Mouse (Mus musculus): ENCODE measurements around the gene Hoxa7.

DNA sequence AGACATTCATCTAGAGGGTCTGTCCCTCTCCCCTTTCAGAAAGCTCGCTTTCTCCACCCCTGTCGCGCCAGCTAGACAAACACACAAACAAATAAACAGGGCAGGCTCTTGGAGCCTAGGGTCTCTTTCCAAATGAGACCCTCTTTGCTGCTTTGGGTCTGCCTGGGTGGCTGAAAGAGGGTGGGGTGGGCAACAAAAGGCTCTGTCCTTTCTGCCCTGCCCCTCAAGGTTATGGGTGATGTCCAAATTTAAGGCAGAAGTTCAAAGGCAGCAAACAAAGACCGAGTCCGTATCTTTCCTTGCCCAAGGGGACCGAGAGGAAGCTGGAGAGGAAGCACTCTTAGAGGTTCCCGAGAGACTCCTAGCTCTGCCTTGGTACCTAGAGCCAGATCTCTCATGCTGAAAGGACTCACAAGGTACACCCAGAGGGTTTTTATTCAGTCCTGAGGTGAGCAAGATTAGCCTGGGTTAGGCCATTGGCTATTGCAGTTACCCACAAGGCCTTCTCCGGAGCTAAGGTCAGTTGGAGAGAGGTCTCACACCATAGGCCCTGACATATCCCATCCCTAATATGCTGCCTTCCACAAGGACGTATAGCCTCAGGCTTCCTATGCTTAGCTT lies 19.5 kb upstream of the Hoxa7 start:
- TF ChIP-seq EP300 (IDR thresholded peaks at IDR 0.05; ENCODE audit: low read depth) (no peak), CTCF (IDR thresholded peaks at IDR 0.05; ENCODE audit: low read depth) (no peak)
